Mouse (Mus musculus): ENCODE data around the gene Rnf180. TPM values are rescaled to one million over a fixed set of nuclear protein-coding genes. Genes with fewer than 3 reads are reported as not detected.

The Rnf180 gene
- total and polyA plus RNA-seq, 3 experiments, result 0.13 to 0.66 TPM; not detected in 1

GRCm38 (mm10) chr13:105240810-105241209, 53.8 kb downstream of the Rnf180 start:
- in situ Hi-C loops (cut with MboI; ENCODE audit: low pct_ligation_motif_present, low pct_unique_long_range_greater_than_20kb, low sequenced_read_pairs) (no loop called here), dilution Hi-C loops (cut with MboI; ENCODE audit: extremely low pct_ligation_motif_present, extremely low pct_unique_long_range_greater_than_20kb, low sequenced_read_pairs) (no loop called here)
- DNase-seq (ENCODE audit: extremely low read depth), result no peak
- H3K27me3 ChIP-seq (replicated peaks), result no peaks in the 10 kb centered on the region
- H3K27ac ChIP-seq (ENCODE audit: insufficient read depth, low read depth), result no peak overlapping the region
- H3K4me2 ChIP-seq (ENCODE audit: insufficient read depth, low read depth, poor library complexity, severe bottlenecking), result no peak overlapping the region
- no peak overlapping the region for H3K4me3 ChIP-seq (replicated peaks in 1 of 3; ENCODE audit: low read depth in 2 of 3, low read length in 2 of 3, poor library complexity in 1 of 3)
- H3K9ac ChIP-seq (ENCODE audit: insufficient read depth, low read depth), result no peak overlapping the region
- H3K4me1 ChIP-seq (ENCODE audit: control insufficient read depth in 1 of 2, insufficient read depth in 2 of 2), result no peaks in the 10 kb centered on the region
- no peaks in the 10 kb centered on the region for H3K79me2 ChIP-seq (replicated peaks; ENCODE audit: control insufficient read depth, extremely low read depth, insufficient read depth, poor library complexity, severe bottlenecking)
- no peaks in the 10 kb centered on the region for H3K9me3 ChIP-seq (replicated peaks; ENCODE audit: low read length)
- TF ChIP-seq CTCF (conservative IDR thresholded peaks at IDR 0.05 in 1 of 2, IDR thresholded peaks at IDR 0.05 in 1 of 2; ENCODE audit: low read depth in 2 of 2, low read length in 2 of 2) (0 out of 4 replicates have a peak, but pooled peaks of 1 of the 2 experiments have one; percentile 10), MAZ (IDR thresholded peaks at IDR 0.05; ENCODE audit: low read depth, low read length) (no peak), ZKSCAN1 (IDR thresholded peaks at IDR 0.05; ENCODE audit: borderline replicate concordance, low read depth, low read length) (no peak)
- no peaks in the 10 kb centered on the region for H3K36me3 ChIP-seq (replicated peaks in 1 of 2; ENCODE audit: control insufficient read depth in 1 of 2, insufficient read depth in 1 of 2, low read length in 1 of 2)

- H3K36me3 ChIP-seq (replicated peaks in 1 of 2; ENCODE audit: control insufficient read depth in 1 of 2, insufficient read depth in 1 of 2, low read length in 1 of 2), result no peaks in the 10 kb centered on the region
- dilution Hi-C loops (cut with MboI; ENCODE audit: extremely low pct_ligation_motif_present, extremely low pct_unique_long_range_greater_than_20kb, low sequenced_read_pairs) (no loop called here), in situ Hi-C loops (cut with MboI; ENCODE audit: low pct_ligation_motif_present, low pct_unique_long_range_greater_than_20kb, low sequenced_read_pairs) (loop anchor here (10.0 kb wide), 1 partner anchor 282 kb away; no protein-coding TSS in a partner anchor)
- TF ChIP-seq MEF2A (IDR thresholded peaks at IDR 0.05; ENCODE audit: borderline replicate concordance, low read depth, low read length) (no peak), EP300 (IDR thresholded peaks at IDR 0.05; ENCODE audit: low read length) (no peak), CHD1 (IDR thresholded peaks at IDR 0.05; ENCODE audit: low read depth, low read length) (no peak), USF1 (IDR thresholded peaks at IDR 0.05; ENCODE audit: low read depth, low read length) (no peak)
- DNase-seq (ENCODE audit: extremely low read depth), result no peak
- H3K27ac ChIP-seq (ENCODE audit: insufficient read depth, low read depth), result no peak overlapping the region
- no peaks in the 10 kb centered on the region for H3K27me3 ChIP-seq (replicated peaks)
- no peak overlapping the region for H3K9ac ChIP-seq (ENCODE audit: insufficient read depth, low read depth)
- no peaks in the 10 kb centered on the region for H3K4me1 ChIP-seq (ENCODE audit: control insufficient read depth in 1 of 2, insufficient read depth in 2 of 2)
- no peak overlapping the region for H3K4me3 ChIP-seq (replicated peaks in 1 of 3; ENCODE audit: low read depth in 2 of 3, low read length in 2 of 3, poor library complexity in 1 of 3)
- no peaks in the 10 kb centered on the region for H3K9me3 ChIP-seq (replicated peaks; ENCODE audit: low read length)
- no peak overlapping the region for H3K4me2 ChIP-seq (ENCODE audit: insufficient read depth, low read depth, poor library complexity, severe bottlenecking)
- H3K79me2 ChIP-seq (replicated peaks; ENCODE audit: control insufficient read depth, extremely low read depth, insufficient read depth, poor library complexity, severe bottlenecking), result no peaks in the 10 kb centered on the region
Measured at GRCm38 (mm10) chr13:105227126-105227525, 67.5 kb downstream of the Rnf180 start.

- Histone ChIP-seq H3K27me3 (replicated peaks) (no peaks in the 10 kb centered on the region), H3K4me2 (ENCODE audit: insufficient read depth, low read depth, poor library complexity, severe bottlenecking) (peak overlapping the region; percentile 82; the same call in 1 of the 2 replicates), H3K4me3 (replicated peaks in 1 of 3; ENCODE audit: low read depth in 2 of 3, low read length in 2 of 3, poor library complexity in 1 of 3) (no peak overlapping the region), H3K4me1 (ENCODE audit: control insufficient read depth in 1 of 2, insufficient read depth in 2 of 2) (no peaks in the 10 kb centered on the region), H3K9ac (ENCODE audit: insufficient read depth, low read depth) (no peak overlapping the region), H3K27ac (ENCODE audit: insufficient read depth, low read depth) (no peak overlapping the region), H3K36me3 (replicated peaks in 1 of 2; ENCODE audit: control insufficient read depth in 1 of 2, insufficient read depth in 1 of 2, low read length in 1 of 2) (no peaks in the 10 kb centered on the region), H3K79me2 (replicated peaks; ENCODE audit: control insufficient read depth, extremely low read depth, insufficient read depth, poor library complexity, severe bottlenecking) (no peaks in the 10 kb centered on the region), H3K9me3 (replicated peaks; ENCODE audit: low read length) (no peaks in the 10 kb centered on the region)
- DNase-seq (ENCODE audit: extremely low read depth), result no peak
- dilution Hi-C loops (cut with MboI; ENCODE audit: extremely low pct_ligation_motif_present, extremely low pct_unique_long_range_greater_than_20kb, low sequenced_read_pairs) (no loop called here), in situ Hi-C loops (cut with MboI; ENCODE audit: low pct_ligation_motif_present, low pct_unique_long_range_greater_than_20kb, low sequenced_read_pairs) (loop anchor here (10.0 kb wide), 1 partner anchor 279 kb away; no protein-coding TSS in a partner anchor)
- TF ChIP-seq BHLHE40 (IDR thresholded peaks at IDR 0.05; ENCODE audit: low read depth, low read length) (no peak), ZNF384 (IDR thresholded peaks at IDR 0.05; ENCODE audit: low read depth, low read length) (no peak), UBTF (IDR thresholded peaks at IDR 0.05; ENCODE audit: low read depth, low read length) (no peak), MYC (IDR thresholded peaks at IDR 0.05; ENCODE audit: low read depth, low read length) (no peak)
Measured at GRCm38 (mm10) chr13:105224048-105224447, 70.6 kb downstream of the Rnf180 start.
